Mouse (Mus musculus) heart, postnatal 36 days (tissue): ENCODE data around the gene Maz. TPM values are rescaled to one million over a fixed set of nuclear protein-coding genes. Genes with fewer than 3 reads are reported as not detected.
A peak's percentile ranks its signal among the peaks of the same experiment; 100 is the strongest.

Experiments
- DNase-seq, 2 experiments: peaks; one replicate each; pipeline ENCODE4 v3.0.0; 2021 to 2022
- intact Hi-C: fragments of 180-260 bp; cut with DNase I; formaldehyde crosslinking; loops from one replicate; pipeline ENCODE4 v1.15.1; 2025
- total RNA-seq, 2 experiments: library from RNA; stranded (reverse); gene quantifications; 2 replicates each; pipeline ENCODE4 v1.2.3; 2021

Gene Maz
- total RNA-seq: 10 to 100 TPM; 66.5 to 71.5 TPM

DNA sequence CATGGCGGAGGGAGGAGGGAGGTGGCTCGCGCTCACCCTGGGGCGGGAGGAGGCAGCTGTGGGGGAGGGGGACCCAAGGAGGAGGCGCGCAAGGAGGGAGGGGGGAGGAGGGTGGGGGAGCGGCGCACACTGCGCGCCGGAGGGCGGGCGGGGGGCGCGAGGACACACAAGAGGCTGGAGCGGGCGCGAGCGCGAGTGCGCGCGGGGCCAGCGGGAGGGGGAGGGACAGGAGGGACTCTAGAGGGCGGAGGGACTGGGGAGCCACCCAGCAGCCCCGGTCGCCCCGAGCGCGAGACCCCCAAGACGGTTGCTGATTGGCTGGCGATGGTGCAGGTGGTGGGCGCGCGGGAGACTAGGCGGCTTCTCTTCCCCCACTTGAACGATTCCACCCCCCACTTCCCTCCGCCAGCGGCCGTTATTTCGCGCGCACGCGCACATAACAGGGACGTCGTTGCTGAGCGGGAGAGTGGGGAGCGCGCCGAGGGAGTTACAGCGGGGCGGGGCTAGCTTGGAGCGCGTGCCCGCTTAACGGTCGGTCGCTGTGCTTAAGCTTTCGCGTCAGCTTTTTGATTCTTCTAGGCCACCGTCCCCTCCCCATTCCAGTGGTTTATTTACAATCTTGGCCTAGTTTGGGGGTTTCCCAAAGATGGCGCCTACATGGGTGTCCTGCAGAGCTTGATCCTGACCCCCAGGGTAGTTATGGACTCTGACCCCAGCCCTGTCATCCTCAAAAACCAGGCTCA lies at the start of gene Maz:
Gene Maz (minus strand): TSS at position 54 of the 743 bp plus-strand sequence.
- DNase-seq: peak; percentile 99 to 100
- intact Hi-C loops: loop anchor here (5.0 to 10.0 kb wide), 2 partner anchors 130 to 448 kb away; partner anchors contain the start of gene Fbrs

DNA sequence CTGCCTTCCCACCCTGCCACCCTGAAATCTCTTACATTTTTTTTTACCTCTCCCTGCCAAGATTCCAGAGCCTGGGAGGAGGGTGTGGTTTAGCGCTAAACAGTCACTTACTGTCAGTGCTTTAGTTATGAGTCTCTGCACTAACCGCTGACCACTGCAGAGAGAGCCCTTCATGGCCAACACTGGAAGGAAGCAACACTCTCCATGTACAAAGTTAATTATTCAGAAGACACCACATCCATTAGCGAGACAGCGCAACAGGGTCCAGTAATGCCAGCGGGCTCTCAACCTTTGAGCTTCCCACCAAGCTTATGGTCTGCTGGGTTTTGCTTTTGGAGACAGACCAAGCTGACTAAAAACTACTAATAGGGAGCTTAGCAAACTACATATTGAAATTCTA lies 49.4 kb upstream of the Maz start:
- intact Hi-C loops: no loop called here
- DNase-seq: no peak

DNA sequence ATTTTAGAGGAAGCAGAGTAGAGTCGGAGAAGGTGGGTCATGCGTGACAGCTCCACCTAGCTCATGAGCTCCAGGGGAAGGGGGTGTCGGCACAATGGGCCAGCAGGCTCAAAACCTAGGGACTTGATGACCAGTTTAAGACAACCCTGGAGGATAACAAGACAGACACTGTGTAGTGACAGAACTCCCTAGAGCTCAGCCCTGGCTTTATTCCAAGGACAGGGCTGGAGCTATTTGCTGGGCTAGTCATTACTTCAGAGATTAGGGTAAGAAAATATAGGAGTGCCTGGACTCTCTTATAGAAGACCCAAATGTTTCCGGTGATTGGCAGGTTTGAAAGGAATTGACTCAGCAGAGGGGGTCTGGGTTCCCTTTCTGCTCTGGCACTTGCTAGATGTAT lies 46.4 kb upstream of the Maz start:
- no peak for DNase-seq
- intact Hi-C loops: no loop called here

DNA sequence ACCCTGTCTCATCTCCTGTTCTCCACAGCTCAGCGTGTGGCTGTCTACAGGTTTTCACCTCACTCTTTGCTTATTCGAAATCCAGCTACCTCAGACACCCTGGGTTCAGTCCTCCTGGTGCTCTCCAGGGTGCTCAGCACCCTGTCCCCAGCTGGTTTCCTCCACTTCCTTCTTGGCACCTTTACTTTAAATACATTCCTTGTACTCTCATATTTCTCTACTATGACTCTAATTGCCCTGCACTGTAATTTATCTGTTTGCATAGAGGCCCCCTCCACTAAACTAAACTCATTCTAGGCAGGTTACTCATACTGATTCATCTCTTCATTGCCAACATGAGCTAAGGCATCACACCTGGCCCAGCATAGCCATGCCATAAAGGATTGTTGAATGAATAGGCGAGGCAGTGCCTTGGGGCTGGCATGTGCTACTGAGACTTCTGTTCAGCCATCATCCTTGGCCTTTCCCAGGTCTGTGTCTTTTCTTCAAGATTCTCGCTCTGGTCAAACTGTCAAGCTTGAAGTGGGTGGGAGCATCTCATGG lies 44.1 kb upstream of the Maz start:
- no peak for DNase-seq
- intact Hi-C loops: no loop called here

DNA sequence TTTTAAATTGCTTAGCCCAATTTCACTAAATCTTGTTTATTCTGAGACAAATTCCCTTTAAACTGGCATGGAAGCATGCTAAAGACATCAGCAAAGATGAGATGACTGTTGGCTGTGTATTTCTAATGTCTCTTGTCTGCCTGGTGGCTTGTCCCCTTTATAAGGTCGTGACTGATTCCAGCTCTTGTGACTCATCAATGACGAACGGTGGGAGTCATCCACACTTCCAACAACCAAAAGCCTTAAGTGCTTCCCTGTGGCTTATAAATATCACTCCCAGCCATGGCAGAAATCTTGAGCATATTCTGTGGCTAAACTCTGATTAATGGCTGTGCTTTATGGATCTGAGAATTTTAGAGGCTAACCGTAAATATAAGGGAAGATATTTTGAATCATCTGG lies 39.5 kb upstream of the Maz start:
- intact Hi-C loops: no loop called here
- no peak for DNase-seq

DNA sequence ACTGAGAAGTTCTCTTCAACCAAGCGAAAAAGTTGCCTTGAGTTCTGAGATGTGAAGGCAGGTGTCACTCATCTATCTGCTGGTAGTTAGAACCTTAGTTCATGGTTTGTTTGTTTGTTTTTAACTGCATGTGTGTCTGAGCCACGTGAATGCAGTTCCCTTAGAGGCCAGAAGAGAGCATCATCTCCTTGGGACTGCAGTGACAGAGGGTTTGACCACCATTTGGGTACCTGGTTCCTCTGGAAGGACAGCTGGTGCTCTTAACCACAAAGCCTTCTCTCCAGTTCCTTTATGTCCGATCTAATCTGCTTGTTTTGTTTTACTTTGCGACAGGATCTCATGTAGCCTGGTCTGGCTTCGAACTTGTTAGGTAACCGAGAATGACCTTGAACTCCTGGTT lies 38.7 kb upstream of the Maz start:
- intact Hi-C loops: no loop called here
- DNase-seq: no peak

DNA sequence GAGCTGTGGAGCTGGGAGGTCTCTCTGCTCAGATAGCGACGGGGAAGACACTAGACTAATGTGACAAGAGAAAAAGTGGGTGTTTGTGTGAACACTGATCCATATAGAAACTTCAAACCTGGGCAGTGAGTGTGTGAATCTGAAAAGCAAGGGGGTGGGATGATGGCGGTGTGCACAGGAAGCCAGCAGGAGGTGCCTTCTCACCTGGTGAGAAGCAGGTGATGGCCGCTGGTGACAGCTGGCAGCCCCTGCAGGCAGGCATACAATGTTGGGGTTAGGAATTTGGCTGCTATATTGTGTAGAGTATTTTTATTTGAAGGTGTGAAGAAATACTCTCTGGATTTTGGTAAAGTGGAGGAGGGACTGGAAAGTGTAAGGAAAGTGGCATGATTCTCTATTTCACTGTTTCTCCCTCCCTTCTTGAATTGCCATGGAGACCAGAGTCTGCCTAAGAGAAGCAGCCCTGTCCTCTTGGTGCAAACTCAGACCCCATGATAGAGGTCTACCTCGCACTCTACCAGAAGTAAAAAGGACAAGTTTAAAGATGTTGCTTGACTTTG lies 28.3 kb upstream of the Maz start:
- intact Hi-C loops: no loop called here
- no peak for DNase-seq

DNA sequence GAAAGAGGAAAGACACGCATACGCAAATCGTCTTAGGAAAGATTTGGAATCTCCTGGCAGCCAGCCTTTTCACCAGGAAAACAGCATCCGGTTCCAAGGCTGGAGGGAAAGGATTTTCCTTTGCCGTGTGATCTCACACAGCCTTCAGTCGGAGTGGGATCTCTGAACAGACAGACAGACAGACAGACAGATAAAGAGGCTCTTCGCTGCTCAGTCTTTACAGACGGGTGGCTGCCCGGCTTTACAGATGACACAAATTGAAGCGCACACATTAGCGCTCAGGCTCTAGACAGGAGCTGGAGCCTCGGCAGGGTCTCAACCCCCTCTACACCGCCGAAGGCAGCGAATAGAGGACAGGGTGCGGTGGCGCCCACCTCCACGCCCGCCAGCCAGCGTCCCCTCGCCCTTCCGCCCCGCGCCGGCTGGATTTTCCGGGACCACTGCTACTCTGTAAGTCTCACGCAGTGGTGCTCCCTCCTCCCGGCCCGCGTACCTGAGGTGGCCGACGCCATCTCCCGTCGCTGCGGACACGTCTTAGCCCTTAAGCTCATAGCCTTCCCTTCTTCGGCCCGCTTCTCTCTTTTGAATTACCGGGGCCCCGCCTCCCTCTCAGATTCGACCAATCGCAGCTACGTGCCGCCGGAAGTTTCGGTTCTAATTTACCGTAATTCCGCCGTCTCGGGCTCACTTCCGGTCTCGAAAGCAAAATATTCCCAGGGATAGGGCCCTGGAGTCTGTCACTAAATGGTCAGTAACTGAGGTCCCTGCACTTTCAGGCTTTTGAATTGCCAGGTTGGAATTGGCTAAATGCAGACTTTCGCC lies 15.2 kb upstream of the Maz start, which contains the start of gene Kif22:
Gene Kif22 (minus strand): TSS at position 621 of the 822 bp plus-strand sequence.
- DNase-seq: peak; percentile 93 to 95
- intact Hi-C loops: loop anchor here (5.0 kb wide), 1 partner anchor 155 kb away; the partner anchor contains the start of gene Cd2bp2

DNA sequence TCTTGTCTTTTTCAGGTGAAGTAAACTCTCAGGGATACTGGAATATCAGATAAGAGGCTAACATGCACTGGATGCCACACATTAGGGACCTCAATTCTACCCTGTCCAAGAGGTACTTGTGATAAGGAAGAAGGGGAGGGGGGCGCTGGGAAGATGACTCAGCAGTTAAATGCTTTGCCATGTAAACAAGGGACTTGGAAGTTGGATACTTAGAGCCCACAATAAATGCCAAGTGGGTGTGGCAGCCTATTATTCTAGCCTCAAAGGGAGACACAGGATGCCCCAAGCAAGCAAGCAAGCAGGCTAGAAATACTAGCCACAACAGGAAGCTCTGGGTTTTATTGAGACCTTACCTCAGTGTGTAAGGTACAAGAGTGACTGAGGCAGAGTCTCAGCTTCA lies 4.4 kb upstream of the Maz start:
- intact Hi-C loops: no loop called here
- DNase-seq: no peak

DNA sequence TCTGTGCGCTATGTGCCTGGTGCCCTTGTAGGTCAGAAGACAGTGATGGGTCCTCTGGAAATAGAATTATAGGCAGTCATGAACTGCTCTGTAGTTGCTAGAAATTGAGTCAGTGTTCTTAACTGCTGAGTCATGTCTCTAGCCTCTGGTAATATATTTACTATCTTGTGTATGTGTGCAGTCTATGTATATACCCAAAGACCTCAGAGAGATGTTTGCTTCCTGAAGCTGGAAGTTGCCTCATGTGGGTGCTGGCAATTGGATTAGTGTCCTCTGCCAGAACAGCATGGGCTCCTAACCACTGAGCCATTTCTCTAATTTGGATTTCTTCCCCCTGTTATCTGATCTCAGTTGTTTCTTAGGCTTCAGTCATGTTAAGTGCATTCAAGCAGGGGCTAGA lies 3.3 kb upstream of the Maz start:
- intact Hi-C loops: no loop called here

DNA sequence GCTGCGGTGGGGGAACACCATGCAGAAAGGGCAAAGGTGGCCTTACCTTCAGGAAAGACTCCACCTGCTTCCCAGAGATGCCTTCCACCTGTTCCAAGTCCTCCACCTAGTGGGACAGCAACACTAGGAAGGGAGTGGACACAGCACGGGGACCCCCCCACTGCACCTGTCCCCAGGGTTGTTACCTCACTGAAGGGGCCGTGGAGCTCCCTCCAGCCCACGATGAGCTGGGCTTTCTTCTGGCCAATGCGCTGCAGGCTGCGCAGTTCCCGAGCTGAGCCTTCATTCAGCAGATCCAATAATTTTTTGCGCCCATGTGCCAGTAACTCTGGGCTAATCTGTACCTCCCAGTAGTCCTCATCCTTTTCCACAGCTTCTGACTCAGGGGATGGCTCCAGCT lies 1.0 kb upstream of the Maz start:
- DNase-seq: no peak
- intact Hi-C loops: loop anchor here (5.0 to 10.0 kb wide), 2 partner anchors 131 to 447 kb away; partner anchors contain the start of gene Fbrs

More for the DNA sequence above, 3.3 kb upstream of the Maz start:
- DNase-seq: no peak

DNA sequence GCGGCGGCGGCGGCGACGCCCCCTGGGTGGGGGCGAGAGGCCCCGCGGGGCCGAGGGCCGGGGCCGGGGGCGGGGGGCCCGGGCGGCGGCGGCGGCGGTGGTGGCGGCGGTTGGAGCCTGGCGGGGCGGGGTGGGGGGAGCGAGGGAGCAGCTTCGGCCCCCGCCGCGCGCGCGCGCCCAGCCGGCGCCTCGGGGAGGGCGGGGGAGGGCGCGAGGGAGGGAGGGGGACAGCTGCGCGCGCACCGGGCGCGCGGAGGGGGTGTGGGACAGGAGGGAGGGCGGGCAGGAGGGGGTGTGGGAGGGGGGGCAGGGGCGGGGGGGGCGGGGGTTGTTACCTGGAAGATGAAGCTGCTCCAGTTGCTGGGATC lies 237 bp downstream of the Maz start:
- peak in 1 of 2 experiments; percentile 77 for DNase-seq
- intact Hi-C loops: loop anchor here (5.0 to 10.0 kb wide), 2 partner anchors 129 to 448 kb away; partner anchors contain the start of gene Fbrs

DNA sequence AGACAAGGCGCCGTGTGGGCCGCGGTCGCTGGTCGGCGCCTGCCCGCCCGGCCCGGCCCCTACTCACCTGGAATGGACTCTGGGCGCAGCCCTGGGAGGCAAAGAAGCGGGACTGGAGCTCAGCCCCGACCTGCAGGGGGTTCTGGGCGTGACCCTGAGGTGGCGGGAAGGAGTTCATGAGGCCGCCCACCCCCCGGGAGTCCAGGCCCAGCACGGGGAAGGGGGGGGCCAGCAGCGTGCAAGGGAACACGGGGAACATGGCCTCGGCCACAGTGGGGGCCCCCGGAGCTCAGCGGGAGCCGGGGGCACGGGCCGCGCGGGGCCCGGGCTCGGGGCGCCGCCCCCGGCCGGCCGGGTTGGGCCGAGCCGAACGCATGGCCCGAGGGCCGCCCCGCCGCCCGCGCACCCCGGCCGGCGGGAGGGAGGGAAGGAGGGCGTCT lies 656 bp downstream of the Maz start:
- intact Hi-C loops: loop anchor here (5.0 to 10.0 kb wide), 2 partner anchors 129 to 449 kb away; partner anchors contain the start of gene Fbrs
- peak; percentile 60 to 78 for DNase-seq

DNA sequence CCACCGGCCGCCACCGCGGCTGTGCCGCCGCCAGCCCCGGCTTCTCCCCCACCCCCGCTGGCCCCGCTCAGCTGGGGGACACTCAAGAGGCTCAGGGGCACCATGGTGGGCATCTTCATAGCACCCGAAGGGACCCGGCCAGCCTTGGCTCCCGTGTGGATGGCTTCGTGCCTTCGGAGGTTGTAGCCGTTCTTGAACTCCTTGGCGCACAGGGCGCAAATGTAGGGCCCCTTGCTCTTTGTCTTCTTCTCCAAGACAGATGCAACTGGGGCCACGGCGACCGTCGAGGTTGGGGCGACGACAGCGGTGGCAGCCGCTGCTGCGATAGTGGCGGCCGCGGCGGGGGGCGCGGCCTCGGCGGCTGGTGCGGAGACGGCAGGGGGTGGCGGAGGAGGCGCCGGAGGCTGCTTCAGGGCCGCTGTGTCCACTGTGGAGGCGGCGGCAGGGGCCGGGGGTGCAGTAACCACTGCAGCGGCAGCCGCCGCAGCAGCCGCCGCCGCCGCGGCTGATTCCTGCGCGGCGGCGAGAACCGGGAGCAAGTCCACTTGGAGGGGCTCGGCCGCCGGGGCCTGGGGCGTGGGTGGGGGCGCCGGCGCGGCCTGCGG lies 1.2 kb downstream of the Maz start:
- peak; percentile 50 to 59 for DNase-seq

DNA sequence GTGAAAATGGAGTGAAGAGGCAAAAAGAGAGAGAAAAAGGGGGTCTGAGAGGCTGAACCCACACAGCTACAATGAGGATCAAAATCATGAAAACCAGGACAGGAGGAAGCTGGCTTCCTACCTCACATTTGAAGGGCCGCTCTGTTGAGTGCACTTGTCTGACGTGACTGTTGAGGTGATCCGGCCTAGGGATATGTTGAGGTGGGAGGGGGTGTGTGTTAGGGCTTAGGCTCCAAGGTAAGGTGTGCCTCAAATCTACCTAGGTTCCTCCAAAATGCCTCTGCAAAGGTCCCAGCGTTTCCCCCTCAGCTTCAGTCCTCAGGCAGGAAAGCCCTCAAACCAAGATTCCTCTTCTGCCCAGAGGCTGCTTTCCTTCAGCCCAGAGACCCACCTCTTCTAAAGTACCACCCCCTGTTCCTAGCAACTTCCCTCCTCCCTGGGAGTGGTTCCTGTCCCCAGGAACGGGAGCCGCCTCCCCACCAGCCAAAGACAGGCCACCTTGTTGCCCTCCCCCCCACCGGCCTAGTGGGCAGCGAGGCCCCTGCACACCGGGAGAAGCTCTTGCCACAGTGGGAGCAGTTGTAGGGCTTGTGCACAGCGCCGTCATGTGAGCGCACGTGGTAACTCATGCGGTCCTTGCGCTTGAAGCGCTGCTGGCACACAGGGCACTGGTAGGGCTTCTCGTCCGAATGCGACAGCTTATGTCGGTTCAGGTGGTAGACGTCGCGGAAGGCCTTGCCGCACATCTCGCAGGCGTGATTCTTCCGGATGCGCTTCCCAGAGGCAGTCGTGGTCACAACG lies 1.9 kb downstream of the Maz start:
- intact Hi-C loops: loop anchor here (1.0 to 10.0 kb wide), 3 partner anchors 8 to 450 kb away; partner anchors contain the start of genes Fbrs and Pagr1a
- DNase-seq: peak; percentile 70 to 83

More for the DNA sequence above, 1.2 kb downstream of the Maz start:
- intact Hi-C loops: loop anchor here (1.0 to 10.0 kb wide), 3 partner anchors 8 to 449 kb away; partner anchors contain the start of genes Fbrs and Pagr1a

DNA sequence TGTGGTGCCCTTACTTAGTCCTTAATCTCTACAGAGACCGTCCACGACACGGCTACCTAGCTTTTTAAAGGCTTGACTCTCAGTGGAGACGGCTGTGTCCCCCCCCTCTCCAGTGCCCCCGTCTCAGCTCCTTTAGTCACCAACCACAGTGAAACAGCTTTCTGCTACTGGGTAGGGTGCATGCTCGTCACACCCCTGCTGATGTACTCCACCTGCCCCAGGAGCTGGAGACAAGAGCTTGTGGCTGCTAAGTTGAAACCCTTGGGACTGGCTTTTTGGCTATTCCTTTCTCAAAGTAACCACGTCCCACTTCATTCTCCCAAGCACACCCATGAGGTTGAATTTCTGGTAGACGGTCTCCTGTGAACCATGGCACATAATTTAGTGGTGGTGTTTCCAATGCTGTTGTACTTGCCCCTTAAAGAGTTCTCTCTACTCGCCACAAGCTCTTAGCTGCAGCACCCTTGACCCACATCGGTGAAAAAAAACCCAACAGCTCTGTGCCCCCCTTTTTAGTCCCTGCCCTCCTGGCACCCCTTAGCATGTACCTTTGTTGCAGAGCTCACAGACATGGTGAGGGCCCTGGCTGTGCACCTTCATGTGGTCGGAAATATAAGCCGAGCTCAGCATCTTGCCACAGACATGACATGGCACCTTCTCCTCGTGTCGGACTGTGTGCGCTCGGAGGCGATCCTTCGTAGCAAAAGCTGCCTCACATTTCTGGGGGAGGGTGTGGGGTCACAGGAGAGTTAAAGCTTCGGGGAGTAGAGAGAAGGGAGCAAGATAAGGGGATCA lies 2.7 kb downstream of the Maz start:
- intact Hi-C loops: loop anchor here (10.0 kb wide), 1 partner anchor 451 kb away; the partner anchor contains the start of gene Fbrs
- DNase-seq: no peak

DNA sequence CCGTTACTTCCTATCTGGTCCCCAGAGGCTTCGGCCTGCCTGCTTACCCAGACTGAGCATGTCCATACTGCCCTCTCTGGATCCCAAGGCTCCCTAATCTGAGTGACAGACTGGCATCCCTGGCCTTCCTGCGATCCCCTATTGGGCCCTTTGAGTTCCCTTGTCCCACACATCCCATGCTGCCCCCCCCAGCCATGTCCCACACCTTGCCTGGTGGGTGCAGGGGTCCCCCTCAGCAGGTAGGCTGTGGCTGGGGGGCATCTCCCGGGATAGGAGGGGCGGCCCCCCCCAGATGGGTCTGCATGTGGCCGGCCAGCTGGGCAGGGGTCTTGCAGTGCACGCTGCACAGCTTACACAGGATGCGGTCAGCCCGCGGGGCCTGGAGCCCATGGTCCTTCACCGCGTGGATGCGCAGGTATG lies 3.6 kb downstream of the Maz start:
- no peak for DNase-seq

More for the DNA sequence above, 3.6 kb downstream of the Maz start:
- intact Hi-C loops: loop anchor here (10.0 kb wide), 1 partner anchor 452 kb away; the partner anchor contains the start of gene Fbrs
